Mouse (Mus musculus) gastrocnemius, postnatal 4 days (tissue): ENCODE measurements at regions not wholly inside any gene's neighbourhood (a gene's known extent, or its start where the extent isn't known, plus 50 kb on each side); places are given as distances from the start of the nearest gene placed in this dataset.
"Not testable (repeated sequence)": the region's sequence is repeated elsewhere in the genome, so short reads cannot be mapped to it uniquely, and the experiment has no call there.

Source experiments
- DNase-seq, 2 experiments: peaks; one replicate each; pipeline ENCODE4 v3.0.0; 2021 to 2022; ENCODE audit warnings: low spot score in 2 of 2, mixed read lengths in 2 of 2

DNA sequence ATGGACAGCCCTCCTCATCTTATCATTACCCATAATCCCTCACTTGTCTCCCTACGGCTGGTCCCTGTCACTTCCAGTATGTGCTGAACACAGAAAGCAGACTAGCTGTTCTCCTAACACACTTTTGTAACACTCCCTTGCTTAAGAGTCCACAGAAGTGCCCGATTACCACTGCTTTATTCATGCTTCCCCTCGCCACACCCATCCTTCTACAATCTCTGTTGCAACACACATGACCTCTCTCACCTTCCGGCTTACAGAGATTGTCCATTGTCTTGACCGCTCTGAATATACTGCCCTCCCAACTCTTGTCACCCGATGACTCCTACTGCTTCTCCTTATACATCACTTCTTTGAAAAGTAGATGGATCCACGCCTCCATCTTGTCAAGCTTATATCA, 132.9 kb downstream of the Snx18 start:
- DNase-seq: no peak

GRCm38 (mm10) chr13:113484159-113484762, 134.1 kb downstream of the Snx18 start:
- DNase-seq: no peak

GRCm38 (mm10) chr13:113482911-113483310, 135.5 kb downstream of the Snx18 start:
- no peak for DNase-seq

DNA sequence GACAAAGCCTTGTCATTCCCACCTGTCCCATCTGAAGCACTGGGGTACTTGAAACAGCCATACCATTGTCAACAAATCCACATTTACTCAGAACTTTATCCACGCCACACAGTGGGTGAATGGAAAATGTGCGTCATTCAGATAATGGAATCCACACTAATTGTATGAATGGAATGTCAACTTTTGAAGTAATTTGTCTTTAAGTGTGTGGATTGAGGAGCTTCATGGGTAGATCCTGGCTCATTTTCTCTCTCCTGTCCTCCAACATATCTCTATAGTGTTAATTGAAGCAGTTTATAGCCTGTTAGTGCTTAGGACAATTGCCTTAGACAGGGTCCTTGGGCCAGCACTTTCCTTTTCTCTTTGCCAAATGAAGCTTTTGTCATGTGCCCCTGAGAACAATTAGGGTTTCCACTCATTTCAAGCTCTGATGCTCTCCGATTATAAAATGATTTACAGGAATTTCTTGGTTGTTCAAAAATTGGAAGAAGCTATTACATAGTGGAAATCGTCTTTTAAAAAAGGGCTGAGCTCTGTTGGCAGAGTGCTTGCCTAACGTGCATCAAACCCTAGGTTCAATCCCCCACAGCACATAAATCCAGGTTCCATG, 140.4 kb downstream of the Snx18 start:
- DNase-seq: no peak

- no peak for DNase-seq
These were observed 147.4 kb downstream of the Snx18 start for GRCm38 (mm10) chr13:113470822-113471557.

DNA sequence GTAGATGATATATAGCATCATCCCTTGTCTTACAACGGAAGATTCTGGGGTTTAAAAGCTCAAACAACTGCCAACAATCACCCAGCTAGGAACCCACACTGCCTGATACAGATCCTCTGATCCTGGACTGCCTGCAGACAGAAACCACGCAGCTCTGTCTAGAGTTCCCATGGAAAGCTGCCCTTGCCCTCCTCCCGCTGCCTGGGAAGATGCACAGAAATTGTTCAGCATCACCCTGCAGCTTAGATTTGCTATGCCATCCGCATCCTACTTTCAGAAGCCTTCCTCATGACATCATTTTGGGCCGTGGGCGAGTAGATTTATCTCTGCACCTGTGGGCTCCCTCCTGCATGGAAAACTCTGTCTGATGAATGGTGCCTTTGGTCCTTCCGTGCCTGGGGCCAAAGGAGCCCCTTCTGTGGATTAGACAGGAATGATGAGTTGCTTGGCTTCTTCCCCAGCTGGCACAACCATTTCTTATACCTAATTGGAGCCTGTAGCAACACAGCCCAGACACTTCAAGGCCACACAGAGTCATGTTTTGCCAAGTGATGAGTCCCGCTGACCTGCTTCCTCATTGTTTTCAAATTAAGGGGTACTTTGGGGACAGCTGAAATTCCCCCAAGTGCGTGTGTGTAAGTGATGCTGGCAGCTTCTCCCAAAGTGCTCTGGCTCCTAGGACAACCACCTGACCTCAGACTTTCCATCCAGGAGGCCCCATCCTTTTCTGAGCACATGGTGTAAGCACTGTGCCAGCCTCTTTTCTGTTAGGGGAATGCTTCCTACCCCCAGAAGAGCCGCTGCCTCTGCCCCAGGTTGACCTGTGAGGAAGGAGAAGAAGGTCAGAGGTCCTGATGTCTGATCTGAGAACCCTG, 153.9 kb downstream of the Snx18 start:
- no peak for DNase-seq

GRCm38 (mm10) chr13:113463420-113463819, 154.9 kb downstream of the Snx18 start:
- DNase-seq: no peak

DNA sequence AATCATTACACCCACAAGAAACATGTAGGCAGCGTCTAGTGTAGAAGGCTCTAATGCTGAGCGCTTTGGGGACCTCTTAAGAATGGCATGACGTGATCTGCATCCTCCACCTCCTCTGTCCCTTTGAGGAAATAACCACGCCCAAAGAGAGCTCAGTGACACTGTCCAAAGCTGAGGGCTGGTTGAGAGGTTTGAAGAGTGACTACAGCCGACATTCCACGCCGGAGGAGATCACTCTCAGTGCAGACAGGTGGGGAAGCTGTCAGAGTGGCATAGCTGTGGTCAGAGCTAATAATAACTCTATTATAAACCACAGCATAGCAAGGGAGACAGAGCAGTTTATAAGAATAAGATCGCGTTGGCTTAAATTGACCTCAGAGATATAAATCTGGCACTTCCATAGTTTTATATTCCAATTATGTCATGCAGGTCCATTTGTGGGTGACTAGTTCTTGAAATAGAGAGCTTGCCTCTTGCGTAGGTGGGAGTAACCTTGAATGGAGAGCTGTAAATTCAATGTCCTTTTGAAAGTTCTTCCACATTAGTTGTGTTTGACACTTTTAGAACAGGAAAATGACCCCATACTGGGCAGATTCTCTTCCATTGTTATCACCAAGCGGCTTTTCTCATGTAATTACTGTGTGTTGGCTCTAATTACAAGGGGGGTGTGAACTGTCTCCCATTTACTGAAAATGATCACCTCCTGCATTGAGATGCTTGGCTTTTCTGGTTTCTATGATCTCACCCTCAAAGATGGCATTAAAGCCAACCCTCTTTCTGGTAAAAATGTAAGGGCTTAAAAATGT, 161.7 kb downstream of the BC067074 start:
- no peak for DNase-seq

- no peak for DNase-seq
These were observed 155.4 kb downstream of the BC067074 start for GRCm38 (mm10) chr13:113448378-113448777.

DNA sequence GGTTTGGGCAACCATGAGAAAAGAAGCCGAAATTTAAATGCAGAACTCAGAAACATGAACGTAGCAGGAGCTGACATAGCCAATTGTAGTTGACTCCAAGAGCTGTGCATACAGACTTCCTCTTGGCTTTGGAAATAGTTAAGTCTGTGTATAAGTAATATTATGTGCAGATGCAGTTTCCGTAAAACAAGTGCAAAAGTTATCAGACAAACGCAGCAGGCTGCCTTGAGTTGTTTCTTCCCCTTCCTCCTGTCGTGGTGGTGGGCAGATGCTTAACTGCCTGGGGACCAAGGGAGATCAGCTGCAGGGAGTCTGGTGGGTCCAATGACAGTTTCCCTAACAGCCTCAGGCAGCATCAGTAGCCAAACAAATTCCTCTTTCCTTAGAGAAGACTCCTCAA, 153.3 kb downstream of the BC067074 start:
- DNase-seq: no peak

DNA sequence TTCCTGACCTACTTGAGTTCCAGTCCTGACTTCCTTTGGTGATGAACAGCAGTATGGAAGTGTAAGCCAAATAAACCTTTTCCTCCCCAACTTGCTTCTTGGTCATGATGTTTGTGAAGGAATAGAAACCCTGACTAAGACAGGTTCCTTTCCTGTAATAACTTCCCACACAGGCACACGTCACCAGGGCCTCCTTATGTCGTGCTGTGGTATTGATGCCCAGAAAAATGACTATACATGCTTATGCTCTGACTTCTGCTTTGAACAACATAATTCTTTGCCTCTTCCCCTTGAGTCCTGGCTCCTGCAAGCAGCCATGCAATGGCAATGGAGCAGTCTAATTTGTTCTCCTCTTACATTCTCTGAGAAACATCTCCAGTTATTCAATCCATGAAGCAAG, 151.5 kb downstream of the BC067074 start:
- DNase-seq: not testable (repeated sequence)

GRCm38 (mm10) chr13:113443078-113443477, 150.1 kb downstream of the BC067074 start:
- no peak for DNase-seq

DNA sequence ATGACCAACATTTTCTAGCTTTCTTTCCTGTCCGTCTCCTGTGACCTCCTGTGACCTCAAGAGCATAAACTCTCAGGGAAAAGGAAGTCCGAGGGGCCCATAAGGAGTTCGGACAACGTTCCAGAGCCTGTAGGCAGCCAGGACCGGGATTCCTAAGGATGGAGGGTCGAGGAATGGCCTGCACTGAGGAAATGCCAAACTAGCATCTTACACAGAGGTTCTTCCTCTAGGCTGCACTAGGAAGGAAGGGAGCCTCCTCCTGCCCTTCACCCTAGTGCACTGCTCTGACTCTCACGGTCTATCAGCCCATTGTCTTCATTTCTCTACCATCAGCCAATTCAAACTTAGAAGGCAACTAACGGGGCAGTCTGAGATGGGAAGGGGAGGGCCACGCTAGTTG, 149.2 kb downstream of the BC067074 start:
- no peak for DNase-seq

DNA sequence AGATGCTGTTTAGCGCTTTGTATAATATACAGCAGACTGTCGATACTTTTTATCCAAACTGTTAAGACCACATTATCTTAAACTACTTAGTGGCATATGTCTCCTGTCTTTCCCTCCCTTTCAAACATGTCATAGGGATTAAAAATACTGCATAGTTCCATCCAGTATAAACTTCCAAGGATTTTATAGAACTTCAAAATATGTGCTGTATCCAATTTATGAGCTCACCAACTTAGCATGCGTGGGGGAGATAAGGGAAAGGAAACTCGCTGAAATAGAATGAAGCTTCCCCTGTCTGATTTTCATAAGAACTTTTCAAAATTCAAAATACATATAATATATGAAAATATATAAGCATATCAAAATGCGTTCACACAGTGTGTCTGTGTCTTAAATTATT, 147.2 kb downstream of the BC067074 start:
- no peak for DNase-seq

- no peak for DNase-seq
These were observed 146.6 kb downstream of the BC067074 start for GRCm38 (mm10) chr13:113439516-113439915.

DNA sequence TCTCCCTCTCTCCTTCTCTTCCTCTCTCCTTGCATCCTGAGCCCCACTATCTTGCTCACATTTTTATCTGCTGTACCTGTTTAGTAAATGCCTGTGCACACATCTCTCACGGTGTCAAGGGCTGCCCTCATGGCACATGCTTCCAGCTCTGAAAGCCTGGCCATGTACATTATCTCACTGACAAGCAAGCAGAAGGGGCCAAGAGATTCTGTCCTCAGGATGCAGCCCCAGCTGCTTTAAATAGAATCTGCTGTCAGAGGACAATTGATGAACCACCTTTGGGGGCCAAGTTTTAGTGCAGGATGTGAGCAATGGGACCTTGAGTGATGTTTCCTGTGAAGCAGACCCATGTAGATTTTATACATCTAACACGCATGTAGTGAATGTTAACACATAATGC, 145.9 kb downstream of the BC067074 start:
- no peak for DNase-seq

DNA sequence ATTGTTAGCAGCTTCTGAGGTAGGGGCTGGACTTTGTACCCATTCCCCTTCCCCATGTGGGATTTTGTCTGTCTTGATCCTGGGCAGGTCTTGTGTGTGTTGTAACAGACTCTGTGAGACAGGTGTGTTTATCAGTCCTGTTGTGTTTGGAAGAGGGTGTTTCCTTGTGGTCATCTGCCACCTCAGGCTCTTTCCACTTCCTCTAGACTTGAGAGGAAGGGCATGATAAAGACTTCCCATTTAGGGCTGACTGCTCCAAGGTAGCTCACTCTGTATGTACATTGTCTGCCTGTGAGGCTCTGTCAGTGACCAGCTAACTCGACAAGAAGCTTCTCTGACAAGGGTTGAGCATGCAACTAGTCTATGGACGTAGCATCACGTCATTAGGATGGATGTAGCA, 143.3 kb downstream of the BC067074 start:
- DNase-seq: no peak

GRCm38 (mm10) chr13:113435117-113435516, 142.2 kb downstream of the BC067074 start:
- no peak for DNase-seq

- DNase-seq: no peak
These were observed 140.5 kb downstream of the BC067074 start for GRCm38 (mm10) chr13:113433456-113433855.

DNA sequence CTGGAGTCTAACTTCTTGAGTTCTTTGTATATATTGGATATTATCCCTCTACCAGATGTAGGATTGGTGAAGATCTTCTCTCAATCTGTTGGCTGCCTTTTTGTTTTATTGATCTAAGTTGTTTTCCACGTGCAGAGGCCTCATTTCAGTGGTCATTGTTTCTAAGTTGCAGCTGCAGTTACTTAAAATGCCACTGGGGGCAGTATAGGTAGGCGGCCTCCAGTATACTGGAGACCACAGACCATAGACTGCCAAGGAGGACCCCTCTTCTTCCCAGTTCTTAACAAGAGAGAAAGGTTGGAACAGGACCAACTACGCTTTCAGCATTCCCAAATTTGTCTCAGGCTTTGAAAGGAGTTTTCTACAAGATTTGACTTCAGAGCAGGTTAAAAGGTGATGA, 136.7 kb downstream of the BC067074 start:
- DNase-seq: no peak
